Mouse (Mus musculus) forebrain, embryonic 11.5 days (tissue): ENCODE measurements around the gene Myo1a. TPM values are rescaled to one million over a fixed set of nuclear protein-coding genes. Genes with fewer than 3 reads are reported as not detected.

Source experiments
- ATAC-seq: fragments of 200-750 bp; cut with Nextera tagmentation; replicated peaks from 2 replicates; pipeline ENCODE4 v1.8.0; 2017; ENCODE audit warnings: moderate TSS enrichment; ENCODE audit not compliant: low FRiP score
- DNase-seq: peaks from one replicate; pipeline ENCODE4 v3.0.0-alpha.2; 2017; ENCODE audit warnings: low spot score
- H3K27ac ChIP-seq: fragments of 300-500 bp; sonication (generic); 2 replicates; pipeline ENCODE4 v1.5.1; 2014; ENCODE audit warnings: low read depth, low read length
- H3K27me3 ChIP-seq: fragments of 300-500 bp; sonication (generic); 2 replicates; pipeline ENCODE4 v1.6.1; 2014; ENCODE audit warnings: mild to moderate bottlenecking, low read length, mixed read lengths; ENCODE audit not compliant: control insufficient read depth, insufficient read depth
- H3K36me3 ChIP-seq: fragments of 300-500 bp; sonication (generic); 2 replicates; pipeline ENCODE4 v1.6.1; 2014; ENCODE audit warnings: mild to moderate bottlenecking, low read length, moderate library complexity, mixed read lengths; ENCODE audit not compliant: control insufficient read depth, insufficient read depth
- H3K4me1 ChIP-seq: fragments of 300-500 bp; sonication (generic); replicated peaks from 2 replicates; pipeline ENCODE4 v1.6.1; 2014; ENCODE audit warnings: low read length, mixed read lengths; ENCODE audit not compliant: control insufficient read depth, insufficient read depth
- H3K4me2 ChIP-seq: fragments of 300-500 bp; sonication (generic); 2 replicates; pipeline ENCODE4 v1.6.1; 2014; ENCODE audit warnings: low read depth, mild to moderate bottlenecking, low read length, moderate library complexity, mixed read lengths; ENCODE audit not compliant: severe bottlenecking
- H3K4me3 ChIP-seq: fragments of 300-500 bp; sonication (generic); 2 replicates; pipeline ENCODE4 v1.5.1; 2014; ENCODE audit warnings: low read depth, low read length
- H3K9ac ChIP-seq: fragments of 300-500 bp; sonication (generic); 2 replicates; pipeline ENCODE4 v1.6.1; 2014; ENCODE audit warnings: low read length
- H3K9me3 ChIP-seq: fragments of 300-500 bp; sonication (generic); 2 replicates; pipeline ENCODE4 v1.6.1; 2016; ENCODE audit warnings: low read length, mixed read lengths; ENCODE audit not compliant: control insufficient read depth
- WGBS: fragments of 180-500 bp; shearing (Covaris S2); extraction: QIAGEN DNeasy Blood & Tissue Kit; methylation state at CpG from one replicate; pipeline ENCODE4 v1.1.7; 2014; 5-methylcytosine and 5-hydroxymethylcytosine counted together
- polyA plus RNA-seq: library from polyadenylated mRNA; unstranded; fragments of >200 nt; fragmentation: Nextera tagmentation; extraction: Ambion mirVana; gene quantifications from 2 replicates; pipeline ENCODE4 v1.2.1, GENCODE M21; 2014

Gene Myo1a
- polyA plus RNA-seq, 1 experiment from 2014 or later: 0.40 TPM

DNA sequence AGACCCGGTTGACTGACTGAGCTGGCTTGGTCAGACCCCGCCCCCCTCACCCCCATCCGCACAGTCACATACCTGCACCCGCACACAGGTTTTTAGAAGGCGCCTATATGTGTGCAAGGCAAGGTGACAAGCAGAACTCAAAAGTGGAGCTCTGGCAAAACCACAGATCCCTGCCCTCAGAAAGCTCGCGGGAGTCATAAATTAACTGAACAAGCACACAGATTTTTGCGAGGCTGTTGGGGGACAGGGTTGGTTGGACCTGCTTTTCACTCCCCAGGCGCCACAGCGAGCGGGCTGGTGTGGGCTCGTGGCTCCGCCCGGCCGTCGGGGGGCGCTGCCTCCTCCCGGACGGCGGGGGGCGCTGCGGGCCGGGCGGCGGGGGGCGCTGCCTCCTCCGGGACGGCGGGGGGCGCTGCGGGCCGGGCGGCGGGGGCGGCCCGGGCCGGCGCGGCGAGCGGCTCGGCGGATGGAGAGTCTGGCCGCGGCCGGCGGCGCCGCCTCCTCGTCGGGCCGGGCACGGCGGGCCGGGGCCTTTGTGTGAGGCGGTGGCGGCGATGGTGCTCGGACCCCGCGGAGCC is 34.2 kb downstream of the Myo1a start, which contains the start of gene Zbtb39:
Zbtb39 (plus strand) TSS at position 456 of the 578 bp plus-strand sequence.
- peak; percentile 84 for ATAC-seq
- Histone ChIP-seq H3K4me1 (no peaks in the 10 kb centered on the region), H3K9ac (peak within 1 kb of the TSS; percentile 94), H3K4me2 (peak within 1 kb of the TSS; percentile 71), H3K36me3 (peaks cover 21% of the 10 kb centered on the region), H3K9me3 (no peaks in the 10 kb centered on the region), H3K27ac (peak within 1 kb of the TSS; percentile 58), H3K4me3 (peak within 1 kb of the TSS; percentile 97), H3K27me3 (no peaks in the 10 kb centered on the region)
- peak; percentile 88 for DNase-seq
- WGBS: 2% methylated on average over 47 of the region's 61 CpGs

DNA sequence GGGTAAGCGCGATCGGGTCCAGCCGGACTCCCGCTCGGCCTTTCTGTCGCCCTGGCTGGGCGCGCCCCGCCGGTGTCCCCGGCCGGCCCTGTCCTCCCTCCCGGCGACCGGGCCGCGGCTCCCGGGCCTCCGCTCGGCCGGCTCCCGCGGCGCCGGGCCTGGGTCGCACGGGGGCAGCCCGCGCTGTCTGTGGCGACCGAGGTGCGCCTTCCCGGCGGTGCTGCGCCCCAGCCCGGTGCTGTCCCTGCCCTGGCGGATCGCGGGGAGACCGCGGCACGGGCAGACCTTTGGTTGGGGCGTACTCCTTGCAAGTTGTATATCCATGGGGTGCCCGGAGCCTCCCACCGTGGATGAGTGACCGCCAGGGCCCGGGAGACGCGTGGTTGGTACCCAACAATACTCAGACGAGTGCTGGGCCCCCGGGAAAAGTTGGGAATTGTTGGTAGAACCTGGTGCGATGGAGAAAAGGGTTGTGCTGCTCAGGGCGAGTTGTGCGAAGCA is 34.7 kb downstream of the Myo1a start:
- peak overlapping the region; percentile 58 for H3K27ac ChIP-seq
- under 1% methylated on average over 53 of the region's 55 CpGs for WGBS
- ATAC-seq (no peak; the same call in none of the 2 replicates), DNase-seq (peak; percentile 79)
- H3K9me3 ChIP-seq: no peaks in the 10 kb centered on the region
- peak overlapping the region; percentile 97 for H3K4me3 ChIP-seq
- no peaks in the 10 kb centered on the region for H3K4me1 ChIP-seq
- no peaks in the 10 kb centered on the region for H3K27me3 ChIP-seq
- peak overlapping the region; percentile 71 for H3K4me2 ChIP-seq
- peaks cover 25% of the 10 kb centered on the region for H3K36me3 ChIP-seq
- peak overlapping the region; percentile 94 for H3K9ac ChIP-seq

DNA sequence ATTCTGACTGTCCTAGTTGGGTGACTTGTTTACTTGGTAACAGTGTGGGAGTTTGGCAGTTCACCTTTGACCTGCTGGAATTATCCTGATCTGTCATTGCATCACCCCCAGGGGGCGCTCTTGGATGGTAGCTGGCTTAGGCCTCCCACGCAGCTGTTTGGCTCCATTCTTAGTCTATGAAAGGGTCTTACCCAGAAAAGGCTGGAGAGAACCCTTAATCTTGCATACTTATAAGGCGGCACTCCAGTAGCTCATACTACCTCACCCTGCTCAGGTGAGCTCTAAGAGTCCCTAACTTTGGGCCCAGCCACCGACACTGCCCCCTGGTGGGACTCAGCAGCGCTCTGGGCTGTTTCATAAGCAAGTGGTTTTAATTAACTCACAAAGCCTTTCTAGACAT is 39.7 kb downstream of the Myo1a start:
- peaks cover 28% of the 10 kb centered on the region for H3K36me3 ChIP-seq
- WGBS: 66% methylated on average over 5 of the region's 5 CpGs

DNA sequence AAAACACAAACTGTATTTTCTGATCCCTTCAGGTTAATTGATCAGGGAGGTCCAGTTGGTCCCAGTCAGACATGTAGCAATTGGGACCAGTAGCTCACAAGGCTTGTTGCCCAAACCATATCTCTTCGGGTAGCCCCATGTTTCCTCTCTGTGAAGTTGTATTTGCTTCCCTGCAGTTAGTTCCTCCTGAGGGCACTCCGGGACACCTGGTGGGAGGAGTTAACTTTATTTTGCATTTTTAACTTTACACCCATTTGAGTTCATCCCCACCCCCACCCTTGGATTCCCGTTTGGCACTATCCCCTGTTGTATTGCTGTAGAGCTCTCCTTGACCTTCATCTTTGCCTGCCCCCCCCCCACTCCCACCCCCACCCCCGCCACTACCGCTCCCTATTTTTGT is 40.9 kb downstream of the Myo1a start:
- Histone ChIP-seq H3K36me3 (peaks cover 28% of the 10 kb centered on the region), H3K27ac (no peak overlapping the region), H3K9me3 (no peaks in the 10 kb centered on the region), H3K27me3 (no peaks in the 10 kb centered on the region), H3K4me1 (no peaks in the 10 kb centered on the region), H3K9ac (no peak overlapping the region), H3K4me2 (no peak overlapping the region), H3K4me3 (no peak overlapping the region)
- WGBS: 89% methylated on average over 5 of the region's 5 CpGs
- DNase-seq (no peak), ATAC-seq (no peak)

More for the DNA sequence above, 39.7 kb downstream of the Myo1a start:
- Histone ChIP-seq H3K4me3 (no peak overlapping the region), H3K27me3 (no peaks in the 10 kb centered on the region), H3K27ac (no peak overlapping the region), H3K9me3 (no peaks in the 10 kb centered on the region), H3K4me1 (no peaks in the 10 kb centered on the region), H3K4me2 (no peak overlapping the region), H3K9ac (no peak overlapping the region)
- DNase-seq (peak; percentile 72), ATAC-seq (0 out of 2 replicates have a peak, but pooled peaks have one; percentile 16)

- ATAC-seq: no peak
- no peaks in the 10 kb centered on the region for H3K27me3 ChIP-seq
- H3K4me1 ChIP-seq: no peaks in the 10 kb centered on the region
- 90% methylated on average over 8 of the region's 8 CpGs for WGBS
- no peak overlapping the region for H3K9ac ChIP-seq
- no peak overlapping the region for H3K4me2 ChIP-seq
- no peak overlapping the region for H3K4me3 ChIP-seq
- DNase-seq: no peak
- peaks cover 22% of the 10 kb centered on the region for H3K36me3 ChIP-seq
- H3K9me3 ChIP-seq: no peaks in the 10 kb centered on the region
- H3K27ac ChIP-seq: no peak overlapping the region
Observed at GRCm38 (mm10) chr10:127747254-127747653, 42.3 kb downstream of the Myo1a start.

DNA sequence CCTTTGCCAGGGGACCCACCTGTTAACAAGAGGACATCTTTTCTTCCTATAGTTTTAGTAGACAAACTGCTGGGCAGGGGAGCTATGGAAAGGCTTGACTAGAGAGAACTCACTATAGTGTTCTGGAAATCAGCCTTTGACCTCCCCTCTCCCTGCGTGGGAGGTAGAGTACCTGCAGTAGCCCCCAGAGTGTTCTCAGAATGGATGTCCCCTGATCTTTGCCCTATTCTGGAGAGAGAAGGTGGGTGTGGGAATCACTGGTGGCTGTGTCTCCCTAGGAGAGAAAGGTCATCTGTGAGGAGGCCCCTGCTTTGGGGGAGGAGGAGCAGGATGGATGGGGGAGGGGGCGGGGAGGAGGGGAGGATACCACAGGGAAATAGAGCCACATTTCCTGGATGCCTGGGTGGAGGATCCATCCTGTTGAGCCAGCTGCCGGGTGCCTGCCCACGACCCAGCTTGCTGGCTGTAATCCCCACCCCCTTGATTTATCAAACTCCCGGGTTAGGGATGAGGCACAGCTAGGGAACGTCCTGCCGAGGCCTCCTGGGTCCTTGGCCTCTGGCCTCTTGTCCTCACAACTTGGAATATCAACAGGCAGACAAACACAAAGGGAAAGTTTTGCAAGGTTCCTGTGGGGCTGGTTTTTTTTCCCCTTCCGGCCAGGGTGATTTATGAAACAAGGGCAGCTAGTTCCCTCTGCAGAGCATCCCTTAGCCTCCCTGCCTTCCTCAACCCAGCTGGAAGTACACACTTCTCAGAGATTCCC is 44.1 kb downstream of the Myo1a start:
- WGBS: 18% methylated on average over 8 of the region's 8 CpGs
- no peaks in the 10 kb centered on the region for H3K4me1 ChIP-seq
- no peak overlapping the region for H3K9ac ChIP-seq
- no peaks in the 10 kb centered on the region for H3K9me3 ChIP-seq
- H3K4me3 ChIP-seq: no peak overlapping the region
- H3K27ac ChIP-seq: no peak overlapping the region
- H3K36me3 ChIP-seq: peaks cover 7% of the 10 kb centered on the region; the same call in 1 of the 2 replicates
- no peak for ATAC-seq
- H3K27me3 ChIP-seq: no peaks in the 10 kb centered on the region
- no peak for DNase-seq
- H3K4me2 ChIP-seq: no peak overlapping the region

DNA sequence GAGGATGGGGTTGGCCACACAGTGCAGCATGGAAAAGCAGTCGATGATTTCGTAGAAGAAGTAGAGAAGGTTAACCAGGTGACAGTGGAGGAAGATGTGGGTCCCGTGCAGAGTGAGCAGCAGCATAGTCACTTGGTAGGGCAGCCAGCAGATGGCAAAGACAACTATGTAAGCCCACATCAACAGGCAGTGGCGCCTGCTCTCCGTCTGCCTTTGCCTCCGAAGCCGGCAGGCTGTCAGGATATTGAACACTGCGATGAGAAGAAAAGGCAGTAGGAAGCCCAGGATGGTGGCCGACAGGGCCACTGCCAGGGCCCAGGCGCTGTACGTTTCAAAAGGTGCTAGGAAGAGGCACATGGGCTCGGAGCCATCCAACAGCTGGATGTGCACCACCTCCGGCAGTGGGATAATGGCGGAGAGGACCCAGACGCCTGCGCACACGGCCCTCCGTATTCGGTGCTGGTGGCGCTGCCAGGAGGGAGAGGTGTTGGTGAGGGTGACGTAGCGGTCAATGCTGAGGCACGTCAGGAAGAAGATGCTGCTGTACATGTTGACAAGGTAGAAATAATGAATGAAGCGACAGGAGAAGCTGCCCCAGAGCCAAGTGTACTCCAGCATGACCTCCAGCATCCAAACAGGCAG is 45.3 kb downstream of the Myo1a start:
- Histone ChIP-seq H3K27ac (no peak overlapping the region), H3K4me3 (no peak overlapping the region), H3K4me2 (peak overlapping the region; percentile 16; the same call in 1 of the 2 replicates), H3K36me3 (peaks cover 3% of the 10 kb centered on the region; the same call in 1 of the 2 replicates), H3K4me1 (no peaks in the 10 kb centered on the region), H3K27me3 (no peaks in the 10 kb centered on the region), H3K9me3 (no peaks in the 10 kb centered on the region), H3K9ac (no peak overlapping the region)
- no peak for ATAC-seq
- 58% methylated on average over 24 of the region's 24 CpGs for WGBS
- DNase-seq: no peak

- no peaks in the 10 kb centered on the region for H3K4me1 ChIP-seq
- no peaks in the 10 kb centered on the region; the same call in 1 of the 2 replicates for H3K36me3 ChIP-seq
- H3K4me3 ChIP-seq: no peak within 1 kb of the TSS
- H3K27me3 ChIP-seq: no peaks in the 10 kb centered on the region
- WGBS: 65% methylated on average over 8 of the region's 8 CpGs
- ATAC-seq (no peak), DNase-seq (no peak)
- H3K4me2 ChIP-seq: no peak within 1 kb of the TSS
- H3K9ac ChIP-seq: no peak within 1 kb of the TSS
- H3K27ac ChIP-seq: no peak within 1 kb of the TSS
- H3K9me3 ChIP-seq: no peaks in the 10 kb centered on the region
Observed at GRCm38 (mm10) chr10:127751548-127751947, 46.6 kb downstream of the Myo1a start, which contains the start of gene Gpr182. Gene Gpr182 (minus strand): TSS chr10:127751732.
